Comparison of ENCODE assay signal across 23 mouse cellular contexts in genomic region chr6:87796251-87796880, GRCm38 (mm10). TPM values are rescaled to one million over a fixed set of nuclear protein-coding genes. Genes with fewer than 3 reads are reported as not detected.
A peak's percentile ranks its signal among the peaks of the same experiment; 100 is the strongest.
DNase-seq lines count a peak whose midpoint lies in the region; ATAC-seq and TF ChIP-seq lines count a peak whose summit lies in the region.
"Had no signal": no experiment of that assay in that cellular context is flagged by ENCODE, and none has a peak within 500 bp of the region (broad histone marks: within the 10 kb centered on the region; RNA-seq: fewer than 3 reads in every experiment).

No protein-coding gene starts in this region.

- no peak overlapping the region for H3K9ac ChIP-seq in kidney, embryonic 15.5 days
- H3K9ac ChIP-seq in liver, embryonic 14.5 days (replicated peaks): peak overlapping the region; percentile 44
- H3K9ac ChIP-seq in stomach, embryonic 16.5 days (ENCODE audit: low read length): no peak overlapping the region
- H3K9ac ChIP-seq: embryonic facial prominence, embryonic 15.5 days; forebrain, embryonic 12.5 days; hindbrain, embryonic 14.5 days; intestine, embryonic 15.5 days; limb, embryonic 15.5 days had no signal

- H3K4me1 ChIP-seq in kidney, embryonic 15.5 days: peaks cover 11% of the 10 kb centered on the region
- peaks cover 95% of the 10 kb centered on the region for H3K4me1 ChIP-seq in erythroblast, embryonic 14.5 days (ENCODE audit: control insufficient read depth)
- peaks cover 38 to 53% of the 10 kb centered on the region in 2 experiments for H3K4me1 ChIP-seq in liver, embryonic 14.5 days (replicated peaks; ENCODE audit: control insufficient read depth in 2 of 2, insufficient read depth in 2 of 2, low read length in 1 of 2)
- H3K4me1 ChIP-seq in stomach, embryonic 16.5 days (ENCODE audit: control insufficient read depth, insufficient read depth, low read length): no peaks in the 10 kb centered on the region
- no peaks in the 10 kb centered on the region for H3K4me1 ChIP-seq in lung, adult 2 months (ENCODE audit: control insufficient read depth, insufficient read depth, low read length)
- H3K4me1 ChIP-seq: embryonic facial prominence, embryonic 15.5 days; forebrain, embryonic 12.5 days had no signal

- H3K4me2 ChIP-seq in kidney, embryonic 15.5 days: no peak overlapping the region
- H3K4me2 ChIP-seq in liver, embryonic 14.5 days (ENCODE audit: low read depth): peak overlapping the region; percentile 61
- no peak overlapping the region for H3K4me2 ChIP-seq in stomach, embryonic 16.5 days (ENCODE audit: low read depth, low read length)
- H3K4me2 ChIP-seq: embryonic facial prominence, embryonic 15.5 days; forebrain, embryonic 12.5 days; heart, embryonic 11.5 days; hindbrain, embryonic 14.5 days; intestine, embryonic 15.5 days; limb, embryonic 15.5 days had no signal

- no peaks in the 10 kb centered on the region for H3K9me3 ChIP-seq in kidney, embryonic 15.5 days (replicated peaks)
- H3K9me3 ChIP-seq in erythroblast, embryonic 14.5 days (ENCODE audit: control insufficient read depth, low read length): no peaks in the 10 kb centered on the region
- no peaks in the 10 kb centered on the region for H3K9me3 ChIP-seq in liver, embryonic 14.5 days (ENCODE audit: control insufficient read depth, low read length)
- no peaks in the 10 kb centered on the region for H3K9me3 ChIP-seq in stomach, embryonic 16.5 days (replicated peaks; ENCODE audit: control insufficient read depth, low read length)
- H3K9me3 ChIP-seq: embryonic facial prominence, embryonic 15.5 days; forebrain, embryonic 12.5 days; intestine, embryonic 15.5 days; limb, embryonic 15.5 days; megakaryocyte, embryonic 14.5 days had no signal

- TF ChIP-seq POLR2A in lung, adult 2 months (IDR thresholded peaks at IDR 0.05; ENCODE audit: borderline replicate concordance, extremely low read depth, low read depth, low read length): no peak

- H3K36me3 ChIP-seq in kidney, embryonic 15.5 days: peaks cover 21% of the 10 kb centered on the region
- H3K36me3 ChIP-seq in erythroblast, embryonic 14.5 days (ENCODE audit: control insufficient read depth): peaks cover 99% of the 10 kb centered on the region
- peaks cover 32% of the 10 kb centered on the region for H3K36me3 ChIP-seq in liver, embryonic 14.5 days (replicated peaks; ENCODE audit: control insufficient read depth, insufficient read depth, low read depth)
- no peaks in the 10 kb centered on the region for H3K36me3 ChIP-seq in stomach, embryonic 16.5 days (ENCODE audit: control insufficient read depth, insufficient read depth, low read length)

- TF ChIP-seq EP300 in liver, embryonic 14.5 days (IDR thresholded peaks at IDR 0.05; ENCODE audit: low read depth): no peak

- TF ChIP-seq CTCF in liver, embryonic 14.5 days (IDR thresholded peaks at IDR 0.05; ENCODE audit: low read depth): no peak
- TF ChIP-seq CTCF in lung, adult 2 months (IDR thresholded peaks at IDR 0.05; ENCODE audit: insufficient read depth, low read length): no peak

- peak; percentile 59; the same call in 1 of the 2 replicates for ATAC-seq in kidney, embryonic 15.5 days (replicated peaks; ENCODE audit: low FRiP score)
- ATAC-seq in liver, embryonic 14.5 days (ENCODE audit: insufficient read depth): peak; percentile 86
- peak; percentile 47; the same call in 1 of the 2 replicates for ATAC-seq in stomach, embryonic 16.5 days (ENCODE audit: insufficient read depth, low FRiP score)
- ATAC-seq: intestine, embryonic 15.5 days had no signal

- no peaks in the 10 kb centered on the region for H3K27me3 ChIP-seq in kidney, embryonic 15.5 days
- no peaks in the 10 kb centered on the region for H3K27me3 ChIP-seq in erythroblast, embryonic 14.5 days (ENCODE audit: control insufficient read depth)
- no peaks in the 10 kb centered on the region for H3K27me3 ChIP-seq in liver, embryonic 14.5 days (ENCODE audit: control insufficient read depth, insufficient read depth, low read length)
- H3K27me3 ChIP-seq in stomach, embryonic 16.5 days (ENCODE audit: control insufficient read depth, insufficient read depth, low read length): no peaks in the 10 kb centered on the region
- H3K27me3 ChIP-seq: embryonic facial prominence, embryonic 15.5 days; forebrain, embryonic 12.5 days; intestine, embryonic 15.5 days; limb, embryonic 15.5 days; megakaryocyte, embryonic 14.5 days had no signal

- no peak for DNase-seq in kidney, adult 11 months
- peak in 2 of 3 experiments; percentile 50 to 53 for DNase-seq in liver, embryonic 14.5 days (ENCODE audit: low read depth in 3 of 3, low spot score in 3 of 3)
- no peak for DNase-seq in lung, adult 2 months
- no peak for DNase-seq in thymus, postnatal 14 days
- no peak for DNase-seq in spleen, adult 18-20 months
- DNase-seq: B cell, adult 2 months; cerebellum, adult 11 months; heart, postnatal 14 days; kidney, postnatal 10 days; layer of hippocampus, postnatal 36 days; lung, postnatal 14 days; thymus, postnatal 36 days had no signal

- H3K4me3 ChIP-seq in kidney, embryonic 15.5 days (replicated peaks): no peak overlapping the region
- H3K4me3 ChIP-seq in erythroblast, embryonic 14.5 days (replicated peaks): peak overlapping the region; percentile 28
- H3K4me3 ChIP-seq in liver, embryonic 14.5 days (ENCODE audit: insufficient read depth in 1 of 2, low read depth in 2 of 2, low read length in 2 of 2): no peak overlapping the region
- no peak overlapping the region for H3K4me3 ChIP-seq in stomach, embryonic 16.5 days (replicated peaks; ENCODE audit: low read length)
- H3K4me3 ChIP-seq in lung, adult 2 months (replicated peaks; ENCODE audit: extremely low read depth, low read depth, low read length): no peak overlapping the region
- H3K4me3 ChIP-seq: embryonic facial prominence, embryonic 15.5 days; forebrain, embryonic 12.5 days; intestine, embryonic 15.5 days; limb, embryonic 15.5 days; megakaryocyte, embryonic 14.5 days had no signal

- WGBS in kidney, embryonic 15.5 days: 86% methylated on average over 6 of the region's 6 CpGs
- 52% methylated on average over 6 of the region's 6 CpGs for WGBS in liver, embryonic 14.5 days (ENCODE audit: insufficient replicate concordance)
- whole genome bisulfite sequencing in stomach, embryonic 16.5 days: 84% methylated on average over 6 of the region's 6 CpGs
- WGBS in lung, adult 2 months: 81% methylated on average over 6 of the region's 6 CpGs

- no peak overlapping the region for H3K27ac ChIP-seq in kidney, embryonic 15.5 days
- peak overlapping the region; percentile 88 for H3K27ac ChIP-seq in liver, embryonic 14.5 days
- no peak overlapping the region for H3K27ac ChIP-seq in stomach, embryonic 16.5 days (ENCODE audit: low read length)
- H3K27ac ChIP-seq: embryonic facial prominence, embryonic 15.5 days; forebrain, embryonic 12.5 days; hindbrain, embryonic 14.5 days; intestine, embryonic 15.5 days; limb, embryonic 15.5 days had no signal

RNA-seq across cellular contexts. Expression of gene Rab43, which starts 15.6 kb away (rescaled TPM):
- 12.6 and 12.7 TPM in 2 replicates for polyA plus RNA-seq in kidney, embryonic 15.5 days (2015; fragmentation: Nextera tagmentation; extraction: Ambion mirVana)
- 22.8 and 70.9 TPM in 2 replicates for polyA plus RNA-seq in erythroblast, embryonic 14.5 days (2012)
- polyA plus RNA-seq in liver, embryonic 14.5 days (2012; rRNA removed): 21.9 and 27.8 TPM in 2 replicates
- polyA plus RNA-seq in liver, embryonic 14.5 days (2014; fragmentation: Nextera tagmentation; extraction: Ambion mirVana): 25.9 and 34.1 TPM in 2 replicates
- 8.9 and 10.7 TPM in 2 replicates for polyA plus RNA-seq in stomach, embryonic 16.5 days (2015; fragmentation: Nextera tagmentation; extraction: Ambion mirVana)
- 43.0 and 46.2 TPM in 2 replicates for polyA plus RNA-seq in lung, adult 2 months (2012; rRNA removed)

RNA-seq across cellular contexts. Expression of gene Gp9, which starts 18.5 kb away (rescaled TPM):
- 1.9 and 2.0 TPM in 2 replicates for polyA plus RNA-seq in kidney, embryonic 15.5 days (2015; fragmentation: Nextera tagmentation; extraction: Ambion mirVana)
- 8.1 and 8.8 TPM in 2 replicates for polyA plus RNA-seq in erythroblast, embryonic 14.5 days (2012)
- polyA plus RNA-seq in liver, embryonic 14.5 days (2012; rRNA removed): 35.1 and 62.4 TPM in 2 replicates
- polyA plus RNA-seq in liver, embryonic 14.5 days (2014; fragmentation: Nextera tagmentation; extraction: Ambion mirVana): 29.1 and 35.2 TPM in 2 replicates
- polyA plus RNA-seq in stomach, embryonic 16.5 days (2015; fragmentation: Nextera tagmentation; extraction: Ambion mirVana): 1.2 and 1.4 TPM in 2 replicates
- 13.1 and 14.9 TPM in 2 replicates for polyA plus RNA-seq in lung, adult 2 months (2012; rRNA removed)
- polyA plus RNA-seq: testis, adult 2 months had no signal

RNA-seq across cellular contexts. Expression of gene Gm45140, which starts 39.2 kb away (rescaled TPM):
- polyA plus RNA-seq in kidney, embryonic 15.5 days (2015; fragmentation: Nextera tagmentation; extraction: Ambion mirVana): 2.3 and 3.9 TPM in 2 replicates
- 1.4 and 1.8 TPM in 2 replicates for polyA plus RNA-seq in erythroblast, embryonic 14.5 days (2012)
- polyA plus RNA-seq in liver, embryonic 14.5 days (2012; rRNA removed): 0.28 and 3.2 TPM in 2 replicates
- 3.6 and 3.7 TPM in 2 replicates for polyA plus RNA-seq in liver, embryonic 14.5 days (2014; fragmentation: Nextera tagmentation; extraction: Ambion mirVana)
- polyA plus RNA-seq in stomach, embryonic 16.5 days (2015; fragmentation: Nextera tagmentation; extraction: Ambion mirVana): 3.0 and 6.1 TPM in 2 replicates
- polyA plus RNA-seq in lung, adult 2 months (2012; rRNA removed): 0.47 and 0.68 TPM in 2 replicates

RNA-seq across cellular contexts. Expression of gene Isy1, which starts 42.2 kb away (rescaled TPM):
- polyA plus RNA-seq in kidney, embryonic 15.5 days (2015; fragmentation: Nextera tagmentation; extraction: Ambion mirVana): 57.3 and 62.9 TPM in 2 replicates
- polyA plus RNA-seq in erythroblast, embryonic 14.5 days (2012): 2.4 and 2.6 TPM in 2 replicates
- polyA plus RNA-seq in liver, embryonic 14.5 days (2012; rRNA removed): 4.9 and 16.9 TPM in 2 replicates
- 33.7 and 34.0 TPM in 2 replicates for polyA plus RNA-seq in liver, embryonic 14.5 days (2014; fragmentation: Nextera tagmentation; extraction: Ambion mirVana)
- 40.1 and 48.1 TPM in 2 replicates for polyA plus RNA-seq in stomach, embryonic 16.5 days (2015; fragmentation: Nextera tagmentation; extraction: Ambion mirVana)
- 21.2 and 21.4 TPM in 2 replicates for polyA plus RNA-seq in lung, adult 2 months (2012; rRNA removed)

RNA-seq across cellular contexts. Expression of gene Cnbp, which starts 54.5 kb away (rescaled TPM):
- 1,107 and 1,171 TPM in 2 replicates for polyA plus RNA-seq in kidney, embryonic 15.5 days (2015; fragmentation: Nextera tagmentation; extraction: Ambion mirVana)
- polyA plus RNA-seq in erythroblast, embryonic 14.5 days (2012): 6.3 and 7.3 TPM in 2 replicates
- polyA plus RNA-seq in liver, embryonic 14.5 days (2012; rRNA removed): 152 and 190 TPM in 2 replicates
- 556 and 576 TPM in 2 replicates for polyA plus RNA-seq in liver, embryonic 14.5 days (2014; fragmentation: Nextera tagmentation; extraction: Ambion mirVana)
- 937 and 1,037 TPM in 2 replicates for polyA plus RNA-seq in stomach, embryonic 16.5 days (2015; fragmentation: Nextera tagmentation; extraction: Ambion mirVana)
- 140 and 217 TPM in 2 replicates for polyA plus RNA-seq in lung, adult 2 months (2012; rRNA removed)

Comparison
In these comparisons a context has a peak if more than half of its experiments do, and no peak if none do; other contexts are left out.
1. DNase-seq: peak in liver, embryonic 14.5 days (2 of 3); none in kidney, adult 11 months (single experiment), lung, adult 2 months (single experiment), thymus, postnatal 14 days (single experiment) and spleen, adult 18-20 months (0 of 2).
2. Peak in every context shown above with its lines, with median percentiles within 50 percentile points of each other: ATAC-seq.